Mouse (Mus musculus) liver, embryonic 14.5 days (tissue): ENCODE data around the gene Svs1. TPM values are rescaled to one million over a fixed set of nuclear protein-coding genes. Genes with fewer than 3 reads are reported as not detected.

Experiments
- ATAC-seq: fragments of 200-750 bp; cut with Nextera tagmentation; 2 replicates; pipeline ENCODE4 v1.8.0; 2017; ENCODE audit warnings: moderate number of reproducible peaks, mild to moderate bottlenecking, moderate library complexity; ENCODE audit not compliant: insufficient read depth
- DNase-seq, 3 experiments: peaks; one replicate each; pipeline ENCODE4 v3.0.0-alpha.2; 2012 to 2013; ENCODE audit warnings: low read depth in 3 of 3, low spot score in 3 of 3
- H3K27ac ChIP-seq: fragments of 300-500 bp; sonication (generic); 2 replicates; pipeline ENCODE4 v1.5.1; 2014; ENCODE audit warnings: moderate library complexity, mild to moderate bottlenecking, control low read depth, inconsistent platforms
- H3K27me3 ChIP-seq: fragments of 300-500 bp; sonication (generic); 2 replicates; pipeline ENCODE4 v1.6.1; 2014; ENCODE audit warnings: mild to moderate bottlenecking, low read length, moderate library complexity; ENCODE audit not compliant: control insufficient read depth, insufficient read depth
- H3K36me3 ChIP-seq: fragments of 300-500 bp; sonication (generic); replicated peaks from 2 replicates; pipeline ENCODE4 v1.6.1; 2014; ENCODE audit warnings: low read depth; ENCODE audit not compliant: control insufficient read depth, insufficient read depth
- H3K4me1 ChIP-seq, 2 experiments: fragments of 200-500 bp in 1 of 2; fragments of 300-500 bp in 1 of 2; sonication (generic) in 1 of 2; replicated peaks; 2 replicates each; pipeline ENCODE4 v1.6.1; 2012 to 2014; ENCODE audit warnings: antibody characterized with exemption in 1 of 2, inconsistent platforms in 1 of 2, low read length in 1 of 2; ENCODE audit not compliant: control insufficient read depth in 2 of 2, insufficient read depth in 2 of 2
- H3K4me2 ChIP-seq: fragments of 300-500 bp; sonication (generic); 2 replicates; pipeline ENCODE4 v1.6.1; 2014; ENCODE audit warnings: low read depth, mild to moderate bottlenecking, control low read depth, moderate library complexity
- H3K4me3 ChIP-seq, 2 experiments: fragments of 200-500 bp in 1 of 2; fragments of 300-500 bp in 1 of 2; sonication (generic) in 1 of 2; 2 replicates each; pipeline ENCODE4 v1.5.1; 2012 to 2014; ENCODE audit warnings: low read depth in 2 of 2, low read length in 2 of 2, mild to moderate bottlenecking in 2 of 2, control low read depth in 1 of 2, inconsistent platforms in 1 of 2, moderate library complexity in 1 of 2; ENCODE audit not compliant: insufficient read depth in 1 of 2
- H3K9ac ChIP-seq: fragments of 300-500 bp; sonication (generic); replicated peaks from 2 replicates; pipeline ENCODE4 v1.6.1; 2014; ENCODE audit warnings: mild to moderate bottlenecking, control low read depth, moderate library complexity
- H3K9me3 ChIP-seq: fragments of 300-500 bp; sonication (generic); 2 replicates; pipeline ENCODE4 v1.6.1; 2016; ENCODE audit warnings: low read length, mixed read lengths; ENCODE audit not compliant: control insufficient read depth
- CTCF ChIP-seq: IDR thresholded peaks from 2 replicates; pipeline ENCODE4 v1.5.1; 2016; ENCODE audit warnings: antibody characterized with exemption, low read depth, control low read depth
- EP300 ChIP-seq: IDR thresholded peaks from 2 replicates; pipeline ENCODE4 v1.6.1; 2016; ENCODE audit warnings: antibody characterized with exemption, low read depth
- WGBS: fragments of 180-500 bp; shearing (Covaris S2); extraction: QIAGEN DNeasy Blood & Tissue Kit; methylation state at CpG from one replicate; pipeline ENCODE4 v1.1.7; 2014; ENCODE audit not compliant: insufficient replicate concordance; 5-methylcytosine and 5-hydroxymethylcytosine counted together
- polyA plus RNA-seq, 2 experiments: library from polyadenylated mRNA; depleted of rRNA in 1 of 2; stranded (reverse) in 1 of 2; unstranded in 1 of 2; fragments of >200 nt; fragmentation: Nextera tagmentation in 1 of 2; extraction: Ambion mirVana in 1 of 2; gene quantifications; 2 replicates each; pipeline versions ENCODE4 v1.2.1 to v1.2.3; 2012 to 2014

The Svs1 gene
- polyA plus RNA-seq, 2 experiments: not detected

DNA sequence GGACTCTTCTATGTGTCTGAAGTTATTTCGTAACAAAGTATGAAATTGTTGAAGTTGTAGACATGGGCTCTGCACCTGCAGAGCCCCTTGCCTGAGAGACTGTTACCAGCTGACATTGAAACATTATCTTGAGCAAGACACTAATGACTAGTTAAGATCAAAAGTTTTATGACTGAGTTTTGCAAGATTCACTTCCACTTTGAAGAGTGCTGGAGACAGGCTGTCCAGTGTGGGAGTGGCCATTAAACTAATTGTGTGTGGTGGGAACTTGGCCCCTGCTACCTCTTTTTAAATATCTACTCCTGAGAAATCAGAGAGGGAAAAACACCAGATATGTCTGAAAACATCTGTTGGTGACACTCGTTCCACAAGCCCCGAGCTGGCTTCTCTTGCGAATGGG, 44.6 kb downstream of the Svs1 start:
- Histone ChIP-seq H3K4me2 (no peak overlapping the region), H3K4me3 (no peak overlapping the region), H3K27ac (no peak overlapping the region), H3K27me3 (no peaks in the 10 kb centered on the region; the same call in 1 of the 2 replicates), H3K9me3 (no peaks in the 10 kb centered on the region), H3K36me3 (no peaks in the 10 kb centered on the region), H3K9ac (no peak overlapping the region), H3K4me1 (no peaks in the 10 kb centered on the region)
- ATAC-seq (no peak), DNase-seq (no peak)
- WGBS: 49% methylated on average over 4 of the region's 4 CpGs
- TF ChIP-seq EP300: no peak
- no peak for TF ChIP-seq CTCF

DNA sequence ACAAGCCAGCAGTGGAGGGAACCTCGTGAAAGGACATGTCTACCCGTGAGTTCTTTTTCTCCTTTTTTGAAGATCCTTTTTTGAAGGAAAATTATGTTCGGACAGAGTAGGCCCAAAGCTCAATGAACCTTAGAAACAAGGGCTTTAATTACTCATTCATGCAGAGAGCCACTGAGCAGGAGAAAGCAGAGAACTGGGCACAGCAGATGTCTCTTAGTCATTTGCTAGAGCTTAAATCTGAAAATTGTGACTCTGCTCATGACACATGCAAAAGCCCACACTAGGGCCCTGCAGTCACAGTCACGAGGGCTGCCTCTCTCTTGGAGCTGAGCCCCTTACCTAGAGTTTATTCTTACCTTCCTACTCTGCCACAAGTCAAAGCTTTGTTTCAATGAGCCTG, 46.1 kb downstream of the Svs1 start:
- no peak overlapping the region for H3K27ac ChIP-seq
- H3K27me3 ChIP-seq: no peaks in the 10 kb centered on the region; the same call in 1 of the 2 replicates
- DNase-seq: no peak
- no peak for TF ChIP-seq CTCF
- TF ChIP-seq EP300: no peak
- H3K9ac ChIP-seq: no peak overlapping the region
- no peaks in the 10 kb centered on the region for H3K9me3 ChIP-seq
- no peaks in the 10 kb centered on the region for H3K36me3 ChIP-seq
- no peak overlapping the region for H3K4me2 ChIP-seq
- H3K4me1 ChIP-seq: no peaks in the 10 kb centered on the region
- 51% methylated on average over 4 of the region's 4 CpGs for WGBS
- no peak for ATAC-seq
- no peak overlapping the region for H3K4me3 ChIP-seq

DNA sequence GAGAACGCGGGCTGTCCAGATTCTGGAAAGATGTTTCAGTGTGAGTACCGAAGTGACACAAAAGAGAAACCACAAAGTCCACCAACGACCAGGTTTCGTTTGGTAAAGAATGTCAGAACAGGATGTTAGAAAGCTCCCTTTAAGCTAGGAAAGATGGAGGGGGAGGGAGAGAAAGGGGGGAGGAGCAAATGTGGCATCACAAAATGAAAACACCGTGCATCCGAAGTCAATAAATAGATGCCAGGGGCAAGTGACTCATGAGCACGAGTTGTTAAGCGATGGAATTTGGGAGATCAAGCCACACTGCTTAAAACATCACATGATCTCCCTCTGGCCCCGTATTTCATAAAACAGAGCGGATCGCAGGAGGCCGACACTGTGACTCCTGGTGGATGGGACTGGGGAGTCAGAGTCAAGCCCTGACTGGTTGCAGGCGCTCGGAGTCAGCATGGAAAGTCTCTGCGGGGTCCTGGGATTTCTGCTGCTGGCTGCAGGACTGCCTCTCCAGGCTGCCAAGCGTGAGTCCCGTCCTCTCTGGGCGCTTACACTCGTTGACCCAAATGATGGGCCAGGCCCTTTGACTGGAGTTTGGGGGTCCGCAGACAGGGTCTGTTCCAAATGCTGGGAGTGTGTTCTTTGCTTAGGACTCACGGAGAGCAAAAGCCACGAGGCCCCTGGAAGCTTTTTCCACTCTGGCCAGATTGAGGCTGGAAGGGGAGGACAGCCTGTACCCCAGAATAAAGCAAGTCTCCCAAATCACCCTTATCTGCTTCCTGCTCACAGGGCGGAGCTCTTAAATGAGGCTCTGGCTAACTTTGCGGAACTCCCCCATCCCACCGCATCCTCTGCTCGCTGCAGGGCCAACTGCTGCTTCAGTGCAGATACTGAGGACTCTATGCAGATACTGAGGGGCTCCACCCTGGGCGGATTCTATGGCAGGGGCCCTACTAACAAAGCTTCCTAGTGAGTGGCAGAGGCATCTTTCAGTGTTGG, 49.9 kb downstream of the Svs1 start, which contains the start of gene Gpnmb:
TSS of gene Gpnmb (plus strand) at position 272 of the 993 bp plus-strand sequence.
- H3K27me3 ChIP-seq: no peaks in the 10 kb centered on the region; the same call in 1 of the 2 replicates
- DNase-seq: no peak
- WGBS: 21% methylated on average over 28 of the region's 28 CpGs
- H3K9me3 ChIP-seq: no peaks in the 10 kb centered on the region
- H3K27ac ChIP-seq: no peak within 1 kb of the TSS
- no peak within 1 kb of the TSS; the same call in 1 of the 2 replicates for H3K4me2 ChIP-seq
- H3K4me1 ChIP-seq: no peaks in the 10 kb centered on the region
- H3K36me3 ChIP-seq: no peaks in the 10 kb centered on the region
- no peak for TF ChIP-seq EP300
- TF ChIP-seq CTCF: no peak
- no peak within 1 kb of the TSS for H3K4me3 ChIP-seq
- ATAC-seq: no peak
- no peak within 1 kb of the TSS for H3K9ac ChIP-seq

DNA sequence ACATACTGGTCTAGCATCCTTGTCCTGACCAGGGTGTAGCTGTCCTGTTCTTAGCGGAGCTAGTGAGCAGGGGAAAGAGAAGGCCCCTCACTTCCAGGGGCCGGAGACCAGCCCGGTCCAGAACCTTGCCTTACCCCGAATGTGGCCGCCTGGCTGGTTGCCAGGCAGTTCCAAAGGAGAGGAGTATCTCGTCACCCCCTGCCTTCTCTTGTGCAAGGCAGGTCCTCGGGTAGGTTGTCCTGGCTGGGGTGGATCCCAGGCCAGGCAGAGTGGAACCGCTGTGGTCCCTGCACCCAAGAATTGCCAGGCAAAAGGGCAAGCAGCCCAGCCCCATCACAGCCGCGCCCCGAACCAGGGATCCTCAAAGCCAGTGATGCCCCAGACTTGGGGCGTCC, 50.6 kb downstream of the Svs1 start:
- TF ChIP-seq CTCF (no peak), EP300 (no peak)
- Histone ChIP-seq H3K27ac (no peak overlapping the region), H3K9ac (no peak overlapping the region), H3K4me2 (no peak overlapping the region), H3K36me3 (no peaks in the 10 kb centered on the region), H3K9me3 (no peaks in the 10 kb centered on the region), H3K4me3 (no peak overlapping the region), H3K27me3 (no peaks in the 10 kb centered on the region; the same call in 1 of the 2 replicates), H3K4me1 (no peaks in the 10 kb centered on the region)
- ATAC-seq (no peak), DNase-seq (no peak)
- WGBS: 46% methylated on average over 12 of the region's 12 CpGs
